Mouse (Mus musculus): ENCODE measurements at regions not wholly inside any gene's neighbourhood (a gene's known extent, or its start where the extent isn't known, plus 50 kb on each side); places are given as distances from the start of the nearest gene placed in this dataset.

- TF ChIP-seq CTCF (IDR thresholded peaks at IDR 0.05; ENCODE audit: extremely low read depth, insufficient read depth, low read length) = no peak
- TF ChIP-seq POLR2A (IDR thresholded peaks at IDR 0.05; ENCODE audit: extremely low read depth, insufficient read depth, low read length) = no peak
These were observed 247.7 kb upstream of the Spred2 start for GRCm38 (mm10) chr11:19676514-19676913.

Measured in cortical plate, adult 2 months (tissue).